Mouse (Mus musculus) heart, embryonic 12.5 days (tissue): Measurements from ENCODE around the gene Gpx1. TPM values are rescaled to one million over a fixed set of nuclear protein-coding genes. Genes with fewer than 3 reads are reported as not detected.

Experiments
- ATAC-seq: fragments of 200-750 bp; cut with Nextera tagmentation; 2 replicates; pipeline ENCODE4 v1.8.0; 2017; ENCODE audit warnings: moderate TSS enrichment, moderate library complexity; ENCODE audit not compliant: insufficient number of reproducible peaks, low FRiP score
- H3K27ac ChIP-seq: fragments of 300-500 bp; sonication (generic); 2 replicates; pipeline ENCODE4 v1.5.1; 2016; ENCODE audit warnings: mild to moderate bottlenecking, moderate library complexity; ENCODE audit not compliant: poor library complexity, severe bottlenecking
- H3K27me3 ChIP-seq: fragments of 300-500 bp; sonication (generic); replicated peaks from 2 replicates; pipeline ENCODE4 v1.6.1; 2016; ENCODE audit warnings: mild to moderate bottlenecking, moderate library complexity
- H3K36me3 ChIP-seq: fragments of 300-500 bp; sonication (generic); 2 replicates; pipeline ENCODE4 v1.6.1; 2016; ENCODE audit warnings: mild to moderate bottlenecking, moderate library complexity
- H3K4me1 ChIP-seq: fragments of 300-500 bp; sonication (generic); replicated peaks from 2 replicates; pipeline ENCODE4 v1.6.1; 2016; ENCODE audit warnings: mild to moderate bottlenecking
- H3K4me2 ChIP-seq: fragments of 300-500 bp; sonication (generic); 2 replicates; pipeline ENCODE4 v1.6.1; 2016; ENCODE audit warnings: mild to moderate bottlenecking, moderate library complexity
- H3K4me3 ChIP-seq: fragments of 300-500 bp; sonication (generic); 2 replicates; pipeline ENCODE4 v1.5.1; 2016; ENCODE audit warnings: mild to moderate bottlenecking
- H3K9ac ChIP-seq: fragments of 300-500 bp; sonication (generic); 2 replicates; pipeline ENCODE4 v1.6.1; 2016; ENCODE audit warnings: mild to moderate bottlenecking, moderate library complexity
- H3K9me3 ChIP-seq: fragments of 300-500 bp; sonication (generic); replicated peaks from 2 replicates; pipeline ENCODE4 v1.6.1; 2016; ENCODE audit warnings: mild to moderate bottlenecking, moderate library complexity
- WGBS: fragments of 180-500 bp; shearing (Covaris S2); methylation state at CpG from one replicate; pipeline ENCODE4 v1.1.7; 2016; 5-methylcytosine and 5-hydroxymethylcytosine counted together
- polyA plus RNA-seq: library from polyadenylated mRNA; unstranded; fragments of >200 nt; fragmentation: Nextera tagmentation; extraction: Ambion mirVana; gene quantifications from 2 replicates; pipeline ENCODE4 v1.2.1, GENCODE M21; 2016

The Gpx1 gene
- polyA plus RNA-seq, 1 experiment from 2014 or later: 1,118 TPM

DNA sequence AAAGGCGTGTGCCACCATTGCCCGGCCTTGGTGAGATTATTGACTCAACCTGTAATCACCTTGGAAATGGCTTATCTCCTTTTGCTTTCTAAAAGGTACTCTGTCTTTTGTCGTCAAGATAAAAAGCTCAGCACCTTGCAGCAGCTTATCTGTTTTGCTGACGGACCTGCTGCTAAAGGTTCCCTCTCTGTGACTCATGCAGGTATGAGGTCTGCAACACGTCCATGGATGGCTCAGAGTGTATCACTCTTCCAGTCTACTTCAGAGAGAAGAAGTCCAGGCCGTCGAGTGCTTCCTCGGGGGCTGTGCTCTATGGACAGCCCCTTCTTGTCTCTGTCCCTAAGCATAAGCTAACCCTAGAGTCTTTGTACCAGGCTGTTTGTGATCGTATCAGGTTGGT is 39.5 kb downstream of the Gpx1 start:
- peaks cover 94% of the 10 kb centered on the region for H3K36me3 ChIP-seq
- H3K27ac ChIP-seq: no peak overlapping the region
- no peak overlapping the region for H3K9ac ChIP-seq

DNA sequence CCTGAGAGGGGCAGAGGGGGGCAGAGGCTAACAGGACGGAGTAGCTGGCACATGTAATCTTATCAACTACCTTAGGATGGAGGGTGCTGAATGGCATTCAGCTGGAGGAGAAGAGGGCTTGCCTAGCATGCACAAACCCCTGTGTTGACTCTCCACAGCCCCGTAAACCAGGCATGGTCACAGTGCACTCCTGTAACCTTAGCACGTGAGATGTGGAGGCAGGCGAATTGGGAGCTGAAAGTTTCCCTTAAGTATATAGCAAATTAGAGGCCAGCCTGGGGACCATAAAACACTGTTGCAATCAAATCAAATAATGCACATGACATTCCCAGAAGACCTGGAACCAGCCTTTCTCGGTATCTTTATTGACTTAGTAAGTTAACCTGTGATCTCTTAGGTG is 40.0 kb downstream of the Gpx1 start:
- ATAC-seq: no peak
- no peak overlapping the region for H3K27ac ChIP-seq
- 69% methylated on average over 5 of the region's 5 CpGs for WGBS
- no peak overlapping the region for H3K9ac ChIP-seq
- H3K36me3 ChIP-seq: peaks cover 94% of the 10 kb centered on the region
- no peak overlapping the region for H3K4me2 ChIP-seq
- H3K9me3 ChIP-seq: no peaks in the 10 kb centered on the region
- H3K27me3 ChIP-seq: no peaks in the 10 kb centered on the region
- H3K4me3 ChIP-seq: no peak overlapping the region
- H3K4me1 ChIP-seq: peaks cover 7% of the 10 kb centered on the region

More for the DNA sequence above, 39.5 kb downstream of the Gpx1 start:
- no peak overlapping the region for H3K4me3 ChIP-seq
- no peak overlapping the region for H3K4me2 ChIP-seq
- peaks cover 7% of the 10 kb centered on the region for H3K4me1 ChIP-seq
- no peaks in the 10 kb centered on the region for H3K9me3 ChIP-seq
- H3K27me3 ChIP-seq: no peaks in the 10 kb centered on the region
- no peak for ATAC-seq
- WGBS: 41% methylated on average over 9 of the region's 9 CpGs

DNA sequence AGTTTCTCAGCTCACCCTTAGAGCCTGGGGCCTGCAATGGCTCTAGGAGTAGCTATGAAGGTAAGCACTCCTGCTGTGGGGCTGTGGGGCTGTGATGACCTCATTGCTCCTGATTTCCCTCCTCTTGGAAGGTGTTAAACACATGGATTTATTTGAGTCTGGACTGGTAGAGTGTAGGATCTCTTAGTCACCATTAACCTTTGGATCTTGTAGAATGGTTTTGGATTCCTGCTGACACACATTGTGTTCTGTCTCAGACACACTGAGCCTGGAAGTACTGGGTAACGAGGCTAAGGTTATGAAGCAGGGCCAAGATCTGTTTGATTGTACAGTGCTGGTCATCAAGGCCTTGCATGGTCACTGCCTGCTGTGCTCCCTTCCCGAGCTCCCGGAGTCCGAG is 40.6 kb downstream of the Gpx1 start:
- Histone ChIP-seq H3K4me1 (peaks cover 7% of the 10 kb centered on the region), H3K4me3 (no peak overlapping the region), H3K9ac (no peak overlapping the region), H3K36me3 (peaks cover 94% of the 10 kb centered on the region), H3K4me2 (no peak overlapping the region), H3K27ac (no peak overlapping the region), H3K9me3 (no peaks in the 10 kb centered on the region), H3K27me3 (no peaks in the 10 kb centered on the region)
- no peak for ATAC-seq
- 64% methylated on average over 4 of the region's 4 CpGs for WGBS

DNA sequence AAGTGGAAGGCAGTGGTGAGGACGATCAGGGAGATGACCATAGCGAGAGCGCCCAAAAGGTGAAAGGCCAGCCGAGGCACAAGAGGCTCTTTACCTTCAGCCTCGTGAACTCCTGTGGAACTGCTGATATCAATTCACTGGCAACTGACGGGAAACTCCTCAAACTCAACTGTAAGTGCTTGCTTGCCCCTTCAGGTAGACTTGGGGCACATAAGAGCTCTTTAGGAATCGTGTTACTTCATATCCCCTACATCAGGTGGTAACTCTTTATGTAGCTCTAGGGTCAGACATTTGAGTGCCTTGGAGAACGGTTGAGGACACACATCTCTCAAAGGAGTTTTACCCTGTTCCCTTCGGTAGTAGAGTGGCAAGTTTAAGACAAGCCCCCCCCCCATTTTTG is 42.7 kb downstream of the Gpx1 start:
- WGBS: 94% methylated on average over 9 of the region's 9 CpGs

DNA sequence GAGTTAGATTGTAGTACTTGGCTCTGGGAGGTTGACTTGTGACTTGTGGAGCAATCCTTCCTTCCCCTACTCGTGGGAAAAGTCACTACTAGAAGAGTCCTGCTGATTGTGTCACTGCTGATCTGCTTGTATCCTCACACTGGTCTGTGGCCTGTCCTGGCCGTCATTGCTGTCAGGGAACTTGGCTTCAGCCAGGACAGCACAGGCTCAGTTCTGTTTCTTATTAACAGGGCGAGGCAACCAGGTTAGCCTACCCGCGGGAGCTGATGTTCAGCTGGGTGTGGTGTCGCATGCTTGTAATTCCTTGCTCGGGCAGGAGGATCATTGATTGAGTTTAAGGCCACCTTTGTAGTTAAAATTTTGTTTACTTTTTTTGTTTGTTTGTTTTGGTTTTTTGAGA is 46.3 kb downstream of the Gpx1 start:
- Histone ChIP-seq H3K9me3 (no peaks in the 10 kb centered on the region), H3K4me3 (no peak overlapping the region), H3K9ac (0 out of 2 replicates have a peak overlapping the region, but pooled peaks have one; percentile 5), H3K27me3 (no peaks in the 10 kb centered on the region), H3K4me1 (no peaks in the 10 kb centered on the region), H3K27ac (no peak overlapping the region), H3K36me3 (peaks cover 94% of the 10 kb centered on the region), H3K4me2 (no peak overlapping the region)
- 79% methylated on average over 7 of the region's 7 CpGs for WGBS
- ATAC-seq: no peak

More for the DNA sequence above, 42.7 kb downstream of the Gpx1 start:
- H3K27me3 ChIP-seq: no peaks in the 10 kb centered on the region
- H3K9me3 ChIP-seq: no peaks in the 10 kb centered on the region
- H3K4me2 ChIP-seq: no peak overlapping the region
- no peak overlapping the region for H3K4me3 ChIP-seq
- no peak overlapping the region for H3K9ac ChIP-seq
- H3K4me1 ChIP-seq: peaks cover 7% of the 10 kb centered on the region
- peaks cover 94% of the 10 kb centered on the region for H3K36me3 ChIP-seq
- H3K27ac ChIP-seq: no peak overlapping the region
- ATAC-seq: no peak

DNA sequence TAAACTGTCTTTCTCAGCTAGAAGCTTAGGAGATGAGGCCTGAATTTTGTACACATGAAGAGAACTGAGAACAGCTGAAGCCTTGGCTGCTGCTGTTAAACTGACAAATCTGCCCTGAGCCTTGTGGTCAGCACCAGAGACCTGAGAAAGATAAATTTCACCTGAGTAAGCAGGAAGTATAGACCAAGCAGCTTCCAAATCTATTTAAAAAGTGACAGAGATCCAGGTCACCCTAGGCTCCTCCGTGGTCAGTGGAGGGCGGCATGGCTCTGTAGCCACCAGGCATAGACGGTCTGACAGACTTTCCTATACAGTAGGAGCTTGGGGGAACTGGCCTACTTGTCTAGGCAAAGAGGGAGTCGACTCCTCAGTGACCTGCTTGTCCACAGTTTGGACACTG is 48.1 kb downstream of the Gpx1 start:
- Histone ChIP-seq H3K27me3 (no peaks in the 10 kb centered on the region), H3K27ac (no peak overlapping the region), H3K4me3 (no peak overlapping the region), H3K4me1 (no peaks in the 10 kb centered on the region), H3K36me3 (peaks cover 95% of the 10 kb centered on the region), H3K9ac (no peak overlapping the region), H3K4me2 (no peak overlapping the region), H3K9me3 (no peaks in the 10 kb centered on the region)
- ATAC-seq: no peak
- 81% methylated on average over 4 of the region's 4 CpGs for WGBS

DNA sequence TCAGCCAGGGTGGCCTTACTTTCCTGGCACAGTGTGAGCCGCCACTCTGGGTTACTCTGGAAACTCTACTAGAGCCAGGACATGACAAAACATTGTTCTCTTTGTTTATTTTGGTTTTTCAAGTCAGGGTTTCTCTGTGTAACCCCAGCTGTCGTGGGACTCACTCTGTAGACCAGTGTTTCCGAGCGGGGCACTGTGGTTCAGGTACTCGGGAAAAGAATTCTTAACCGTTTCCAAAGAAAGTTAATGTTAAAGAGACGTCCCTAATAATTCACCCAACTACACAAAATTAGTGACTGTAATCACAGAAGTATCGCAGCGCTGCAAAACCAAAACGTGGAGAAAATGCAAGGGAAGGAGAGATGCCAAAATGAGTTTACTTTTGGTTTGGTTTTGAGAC is 49.9 kb downstream of the Gpx1 start:
- Histone ChIP-seq H3K9ac (no peak overlapping the region), H3K36me3 (peaks cover 95% of the 10 kb centered on the region), H3K4me3 (no peak overlapping the region), H3K27me3 (no peaks in the 10 kb centered on the region), H3K4me2 (no peak overlapping the region), H3K27ac (no peak overlapping the region), H3K4me1 (no peaks in the 10 kb centered on the region), H3K9me3 (no peaks in the 10 kb centered on the region)
- no peak for ATAC-seq
- 89% methylated on average over 10 of the region's 10 CpGs for WGBS

DNA sequence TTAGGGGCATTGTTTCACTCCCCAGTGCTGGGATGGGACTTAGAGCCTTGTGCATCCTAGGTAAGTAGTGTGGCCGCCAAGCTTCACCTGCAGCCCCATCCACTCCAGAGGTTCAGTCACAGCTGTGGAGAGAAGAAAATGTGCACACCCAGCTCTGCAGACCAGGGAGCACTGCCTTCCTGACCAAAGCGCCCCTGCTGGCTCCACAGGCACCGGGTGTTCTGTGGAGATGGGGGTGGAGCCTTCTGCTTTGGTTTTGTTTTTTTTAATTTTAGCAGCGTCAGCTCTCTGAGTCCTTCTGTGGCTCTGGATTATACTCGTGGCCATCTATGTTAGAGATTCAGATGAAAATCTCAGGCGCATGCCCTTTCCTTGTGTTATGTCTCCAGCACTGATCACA is 50.5 kb downstream of the Gpx1 start:
- H3K9me3 ChIP-seq: no peaks in the 10 kb centered on the region
- no peak overlapping the region for H3K9ac ChIP-seq
- 81% methylated on average over 6 of the region's 6 CpGs for WGBS
- no peak overlapping the region for H3K27ac ChIP-seq
- peaks cover 95% of the 10 kb centered on the region for H3K36me3 ChIP-seq
- H3K4me1 ChIP-seq: no peaks in the 10 kb centered on the region
- H3K4me2 ChIP-seq: no peak overlapping the region
- H3K27me3 ChIP-seq: no peaks in the 10 kb centered on the region
- H3K4me3 ChIP-seq: no peak overlapping the region
- no peak for ATAC-seq

Other genes starting within 250 kb of the Gpx1 start
- 48.0 and 51.1 TPM in 2 replicates for gene Apeh, start 244.3 kb upstream of the Gpx1 start, polyA plus RNA-seq
- gene Bsn, start 148.5 kb upstream of the Gpx1 start, polyA plus RNA-seq: 0.39 and 0.50 TPM in 2 replicates
- 188 and 200 TPM in 2 replicates for gene Dag1, start 74.9 kb upstream of the Gpx1 start, polyA plus RNA-seq
- 22.5 and 22.6 TPM in 2 replicates for gene Nicn1, start 48.5 kb upstream of the Gpx1 start, polyA plus RNA-seq
- gene Amt, start 42.0 kb upstream of the Gpx1 start, polyA plus RNA-seq: 11.7 and 13.3 TPM in 2 replicates
- gene Rhoa, start 32.8 kb upstream of the Gpx1 start, polyA plus RNA-seq: 348 and 367 TPM in 2 replicates
- 31.2 and 35.3 TPM in 2 replicates for gene Tcta, start 32.7 kb upstream of the Gpx1 start, polyA plus RNA-seq
- 93.2 and 98.3 TPM in 2 replicates for gene Usp4, start 8.9 kb downstream of the Gpx1 start, polyA plus RNA-seq
- 0.40 and 0.55 TPM in 2 replicates for gene 1700102P08Rik, start 53.9 kb downstream of the Gpx1 start, polyA plus RNA-seq
- 1.0 and 1.5 TPM in 2 replicates for gene Ccdc36, start 89.6 kb downstream of the Gpx1 start, polyA plus RNA-seq
- not detected in 2 replicates for gene BC048562, start 97.6 kb downstream of the Gpx1 start, polyA plus RNA-seq
- 39.1 and 39.2 TPM in 2 replicates for gene Ccdc71, start 121.6 kb downstream of the Gpx1 start, polyA plus RNA-seq
- gene Klhdc8b, start 122.7 kb downstream of the Gpx1 start, polyA plus RNA-seq: 96.5 and 99.1 TPM in 2 replicates
- gene Lamb2, start 140.8 kb downstream of the Gpx1 start, polyA plus RNA-seq: 67.2 and 68.6 TPM in 2 replicates
- gene Usp19, start 151.7 kb downstream of the Gpx1 start, polyA plus RNA-seq: 78.0 and 84.2 TPM in 2 replicates
- gene Qars, start 168.8 kb downstream of the Gpx1 start, polyA plus RNA-seq: 70.1 and 73.1 TPM in 2 replicates
- 108 and 115 TPM in 2 replicates for gene Qrich1, start 177.9 kb downstream of the Gpx1 start, polyA plus RNA-seq
- gene Impdh2, start 221.4 kb downstream of the Gpx1 start, polyA plus RNA-seq: 105 and 115 TPM in 2 replicates
- gene Ndufaf3, start 228.5 kb downstream of the Gpx1 start, polyA plus RNA-seq: 49.9 and 55.5 TPM in 2 replicates
- 89.4 and 91.4 TPM in 2 replicates for gene Dalrd3, start 231.0 kb downstream of the Gpx1 start, polyA plus RNA-seq
- 79.4 and 80.8 TPM in 2 replicates for gene Wdr6, start 239.8 kb downstream of the Gpx1 start, polyA plus RNA-seq